Mouse (Mus musculus) midbrain, embryonic 13.5 days (tissue): ENCODE results near the gene Fam69a. TPM values are rescaled to one million over a fixed set of nuclear protein-coding genes. Genes with fewer than 3 reads are reported as not detected.

Experiments used
- ATAC-seq: fragments of 200-750 bp; cut with Nextera tagmentation; 2 replicates; pipeline ENCODE4 v1.8.0; 2017; ENCODE audit warnings: mild to moderate bottlenecking, moderate TSS enrichment, moderate library complexity
- H3K27ac ChIP-seq: fragments of 300-500 bp; sonication (generic); 2 replicates; pipeline ENCODE4 v1.5.1; 2015; ENCODE audit warnings: inconsistent platforms, mild to moderate bottlenecking, moderate library complexity
- H3K27me3 ChIP-seq: fragments of 300-500 bp; sonication (generic); 2 replicates; pipeline ENCODE4 v1.6.1; 2015; ENCODE audit warnings: mild to moderate bottlenecking, inconsistent platforms
- H3K36me3 ChIP-seq: fragments of 300-500 bp; sonication (generic); 2 replicates; pipeline ENCODE4 v1.6.1; 2015; ENCODE audit warnings: mild to moderate bottlenecking, inconsistent platforms
- H3K4me1 ChIP-seq: fragments of 300-500 bp; sonication (generic); replicated peaks from 2 replicates; pipeline ENCODE4 v1.6.1; 2015; ENCODE audit warnings: inconsistent platforms
- H3K4me2 ChIP-seq: fragments of 300-500 bp; sonication (generic); replicated peaks from 2 replicates; pipeline ENCODE4 v1.6.1; 2015; ENCODE audit warnings: moderate library complexity, mild to moderate bottlenecking, inconsistent platforms
- H3K4me3 ChIP-seq: fragments of 300-500 bp; sonication (generic); replicated peaks from 2 replicates; pipeline ENCODE4 v1.5.1; 2015; ENCODE audit warnings: mild to moderate bottlenecking, inconsistent platforms
- H3K9ac ChIP-seq: fragments of 300-500 bp; sonication (generic); replicated peaks from 2 replicates; pipeline ENCODE4 v1.6.1; 2015; ENCODE audit warnings: mild to moderate bottlenecking, inconsistent platforms
- H3K9me3 ChIP-seq: fragments of 300-500 bp; sonication (generic); 2 replicates; pipeline ENCODE4 v1.6.1; 2016; ENCODE audit warnings: mild to moderate bottlenecking, inconsistent platforms
- WGBS: fragments of 180-500 bp; shearing (Covaris S2); methylation state at CpG from one replicate; pipeline ENCODE4 v1.1.7; 2015; 5-methylcytosine and 5-hydroxymethylcytosine counted together
- polyA plus RNA-seq: library from polyadenylated mRNA; unstranded; fragments of >200 nt; fragmentation: Nextera tagmentation; extraction: Ambion mirVana; gene quantifications from 2 replicates; pipeline ENCODE4 v1.2.1, GENCODE M21; 2015

Gene Fam69a
- polyA plus RNA-seq, 1 experiment from 2014 or later: 36.0 TPM

DNA sequence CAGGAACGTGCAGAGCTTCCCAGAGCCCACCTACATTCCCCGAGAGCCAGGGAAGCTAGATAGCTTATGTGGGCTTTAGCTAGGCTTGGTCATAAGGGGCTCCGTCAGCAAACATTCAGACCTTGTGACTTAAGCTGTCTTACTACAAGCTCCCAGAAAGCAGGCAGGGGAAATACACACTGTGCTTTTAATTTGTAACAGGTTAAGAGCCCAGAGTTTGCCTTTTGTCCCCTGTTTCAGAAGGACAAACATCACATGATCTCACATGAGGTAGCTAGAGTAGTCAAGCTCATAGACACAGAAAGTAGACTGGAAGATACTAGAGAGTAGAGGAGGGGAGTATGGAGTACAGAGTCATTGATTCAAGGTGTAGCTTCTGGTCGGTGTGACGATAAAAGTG is 106.2 kb downstream of the Fam69a start:
- Histone ChIP-seq H3K27me3 (no peaks in the 10 kb centered on the region), H3K4me1 (no peaks in the 10 kb centered on the region), H3K4me2 (no peak overlapping the region), H3K4me3 (no peak overlapping the region), H3K27ac (no peak overlapping the region), H3K9ac (no peak overlapping the region), H3K9me3 (no peaks in the 10 kb centered on the region), H3K36me3 (no peaks in the 10 kb centered on the region)
- WGBS: 81% methylated on average over 5 of the region's 5 CpGs
- ATAC-seq: no peak

DNA sequence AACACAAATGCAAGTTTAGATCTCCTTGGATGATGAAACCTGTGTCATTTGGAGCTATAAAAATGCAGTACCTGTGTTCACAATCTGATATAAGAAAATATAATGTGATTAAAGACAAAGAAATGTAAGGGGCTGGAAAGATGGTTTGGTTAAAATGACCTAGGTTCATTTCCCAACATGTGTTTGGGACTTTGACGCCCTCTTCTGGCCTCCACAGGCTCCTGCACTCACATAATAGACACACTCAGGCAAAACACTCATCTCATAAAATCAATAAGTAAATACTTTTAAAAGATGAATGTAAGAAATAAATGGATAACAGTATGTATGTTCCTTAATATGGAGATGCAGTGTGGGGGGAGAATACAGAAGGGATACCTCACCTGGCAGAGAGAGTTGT is 109.8 kb downstream of the Fam69a start:
- Histone ChIP-seq H3K9ac (no peak overlapping the region), H3K9me3 (no peaks in the 10 kb centered on the region), H3K36me3 (no peaks in the 10 kb centered on the region), H3K27ac (no peak overlapping the region), H3K4me2 (no peak overlapping the region), H3K27me3 (no peaks in the 10 kb centered on the region), H3K4me3 (no peak overlapping the region), H3K4me1 (no peaks in the 10 kb centered on the region)
- ATAC-seq: no peak
- 90% methylated on average over 1 of the region's 1 CpGs for WGBS

DNA sequence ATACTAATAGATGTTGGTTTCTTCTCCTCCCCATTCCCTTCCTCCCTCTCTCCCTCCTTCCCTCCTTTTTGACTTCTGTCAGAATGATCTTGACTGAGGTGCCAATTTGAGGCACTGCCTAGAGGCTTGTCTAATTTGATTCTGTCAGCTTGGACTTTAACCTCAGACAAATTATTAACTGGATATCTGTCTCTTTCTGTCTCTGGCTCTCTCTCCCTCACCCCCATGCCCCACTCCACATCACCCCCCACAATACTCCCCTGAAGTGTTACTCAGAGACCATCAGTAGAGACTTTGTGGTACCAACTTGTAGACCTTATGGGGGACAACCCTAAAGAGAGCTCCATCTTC is 111.6 kb downstream of the Fam69a start:
- Histone ChIP-seq H3K4me1 (no peaks in the 10 kb centered on the region), H3K4me2 (no peak overlapping the region), H3K9ac (no peak overlapping the region), H3K27me3 (0 out of 2 replicates have a peak, but pooled peaks cover 3% of the 10 kb centered on the region), H3K27ac (no peak overlapping the region), H3K9me3 (no peaks in the 10 kb centered on the region), H3K36me3 (no peaks in the 10 kb centered on the region), H3K4me3 (no peak overlapping the region)
- no peak for ATAC-seq

DNA sequence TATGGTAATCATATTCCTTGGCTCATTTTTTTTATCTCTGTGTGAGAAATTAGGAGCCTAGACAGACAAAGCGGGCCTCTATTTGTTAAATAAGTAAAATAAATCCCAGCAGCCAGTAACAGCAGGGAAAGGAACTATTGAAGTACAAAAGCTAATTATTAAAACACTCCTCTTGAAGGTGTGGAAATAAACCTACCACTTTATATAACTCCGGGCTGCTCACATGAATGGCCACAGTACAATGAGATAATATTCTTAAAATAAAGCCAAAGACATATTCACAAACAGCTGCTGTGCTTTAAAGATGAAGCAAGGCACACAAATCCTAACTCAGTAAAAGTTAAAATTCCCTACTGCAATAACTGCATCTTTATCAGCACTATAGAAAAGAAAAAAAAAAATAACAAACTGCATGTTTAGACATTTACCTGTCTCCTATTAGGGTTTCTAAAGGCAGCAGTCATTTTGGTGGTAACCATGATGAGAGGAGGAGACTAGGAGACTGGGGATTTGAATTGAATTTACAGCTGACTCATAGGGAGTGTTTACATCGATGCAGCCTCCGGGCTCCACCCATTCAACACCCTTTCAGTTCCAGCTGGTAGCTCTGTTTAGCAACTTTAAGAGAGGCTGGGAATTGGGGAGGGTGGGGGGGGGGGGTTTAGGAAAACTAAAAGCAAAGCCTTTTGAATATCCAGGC is 112.2 kb downstream of the Fam69a start, which contains the start of gene Evi5:
Gene Evi5 (minus strand): TSS at position 547 of the 700 bp plus-strand sequence.
- Histone ChIP-seq H3K4me2 (no peak within 1 kb of the TSS), H3K27me3 (0 out of 2 replicates have a peak, but pooled peaks cover 4% of the 10 kb centered on the region), H3K4me1 (no peaks in the 10 kb centered on the region), H3K9ac (no peak within 1 kb of the TSS), H3K27ac (no peak within 1 kb of the TSS), H3K9me3 (no peaks in the 10 kb centered on the region), H3K36me3 (no peaks in the 10 kb centered on the region), H3K4me3 (no peak within 1 kb of the TSS)
- no peak for ATAC-seq
- WGBS: 56% methylated on average over 4 of the region's 4 CpGs

DNA sequence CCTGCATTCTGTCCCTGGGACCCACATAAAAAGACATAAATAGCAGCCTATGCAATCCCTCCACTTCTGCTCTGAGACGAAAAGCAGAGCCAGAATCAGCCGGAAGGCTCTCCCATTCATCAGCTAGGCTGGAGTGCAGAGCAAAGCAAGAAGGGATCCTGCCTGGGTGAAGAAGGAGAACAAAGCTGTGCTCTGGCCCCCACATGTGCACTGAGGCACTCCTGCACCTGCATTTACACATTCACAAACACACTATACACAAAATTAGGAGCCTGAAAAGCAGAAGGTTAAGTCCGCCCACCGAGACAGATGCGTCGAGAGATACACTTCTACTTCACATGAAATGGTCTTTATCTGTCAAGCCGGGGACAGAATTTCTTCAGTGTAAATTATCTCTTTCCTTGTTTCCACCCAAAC is 113.0 kb downstream of the Fam69a start:
- Histone ChIP-seq H3K36me3 (no peaks in the 10 kb centered on the region), H3K27ac (no peak overlapping the region), H3K27me3 (0 out of 2 replicates have a peak, but pooled peaks cover 4% of the 10 kb centered on the region), H3K4me2 (no peak overlapping the region), H3K4me3 (no peak overlapping the region), H3K4me1 (no peaks in the 10 kb centered on the region), H3K9ac (no peak overlapping the region), H3K9me3 (no peaks in the 10 kb centered on the region)
- ATAC-seq: no peak
- 67% methylated on average over 7 of the region's 7 CpGs for WGBS

DNA sequence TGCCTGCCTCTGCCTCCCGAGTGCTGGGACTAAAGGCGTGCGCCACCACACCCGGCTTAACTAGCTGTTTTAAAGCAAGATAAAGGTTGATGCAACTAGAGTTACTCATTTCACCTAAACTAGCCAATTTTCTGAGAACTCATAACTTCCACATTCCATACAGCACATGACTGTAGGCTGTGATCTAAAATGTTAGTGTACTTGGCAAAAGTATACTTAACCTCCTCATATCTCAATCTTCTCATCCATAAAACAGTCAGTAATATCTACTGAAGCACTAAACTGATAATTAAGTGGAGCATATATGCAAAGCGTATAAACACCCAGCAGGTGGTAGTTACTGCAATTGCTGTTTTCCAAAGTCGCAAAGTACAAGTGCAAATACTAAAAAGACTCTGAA is 113.6 kb downstream of the Fam69a start:
- ATAC-seq: no peak
- Histone ChIP-seq H3K9ac (no peak overlapping the region), H3K9me3 (no peaks in the 10 kb centered on the region), H3K4me1 (no peaks in the 10 kb centered on the region), H3K36me3 (no peaks in the 10 kb centered on the region), H3K27ac (no peak overlapping the region), H3K27me3 (0 out of 2 replicates have a peak, but pooled peaks cover 4% of the 10 kb centered on the region), H3K4me2 (no peak overlapping the region), H3K4me3 (no peak overlapping the region)
- 91% methylated on average over 6 of the region's 6 CpGs for WGBS

DNA sequence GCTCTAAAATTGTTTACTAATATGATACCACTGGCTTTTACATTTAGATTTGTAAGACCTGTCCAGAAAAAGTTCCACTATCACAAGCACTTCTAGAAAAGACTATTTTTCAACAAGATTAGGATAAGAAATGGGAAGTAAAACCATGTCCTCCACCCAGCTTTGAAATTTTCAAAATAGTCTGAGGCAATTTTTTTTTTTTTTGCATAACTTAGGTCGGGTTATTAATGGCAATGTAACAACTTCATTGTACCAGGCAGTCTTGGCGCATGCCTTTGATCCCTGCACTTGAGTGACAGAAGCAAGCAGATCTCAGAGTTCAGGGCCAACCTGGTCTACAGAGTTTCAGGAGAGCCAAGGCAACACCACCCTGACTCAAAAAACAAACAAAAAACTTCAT is 117.2 kb downstream of the Fam69a start:
- Histone ChIP-seq H3K9me3 (no peaks in the 10 kb centered on the region), H3K4me1 (peaks cover 8% of the 10 kb centered on the region; the same call in 1 of the 2 replicates), H3K27me3 (0 out of 2 replicates have a peak, but pooled peaks cover 4% of the 10 kb centered on the region), H3K4me3 (no peak overlapping the region), H3K36me3 (no peaks in the 10 kb centered on the region), H3K9ac (no peak overlapping the region), H3K27ac (no peak overlapping the region), H3K4me2 (no peak overlapping the region)
- 62% methylated on average over 2 of the region's 2 CpGs for WGBS
- no peak for ATAC-seq

DNA sequence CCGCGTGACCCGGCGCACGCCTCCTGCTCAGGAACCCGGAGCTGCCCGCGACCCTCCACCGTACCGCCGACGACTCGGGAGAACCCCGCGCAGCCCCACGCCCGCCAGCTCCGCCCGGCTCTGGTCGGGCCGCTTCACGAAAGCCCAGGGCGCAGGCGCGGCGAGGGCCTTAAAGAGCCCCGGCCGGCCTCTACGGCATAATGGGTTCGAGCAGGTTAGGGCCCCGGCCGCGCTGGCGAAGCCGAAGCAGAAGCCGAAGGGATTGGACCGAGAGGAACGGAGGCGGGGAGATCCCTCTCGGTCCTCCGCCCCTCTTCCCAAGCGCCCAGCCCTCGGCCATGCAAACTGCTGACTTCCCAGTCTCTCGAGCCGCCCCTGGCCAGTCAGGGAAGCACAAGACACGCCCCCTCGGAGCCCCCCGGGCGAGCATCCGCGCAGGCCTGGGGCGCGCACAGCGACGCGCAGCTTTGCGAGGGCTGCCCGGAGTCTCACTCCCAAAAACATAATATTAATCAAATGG is 117.9 kb downstream of the Fam69a start:
- WGBS: under 1% methylated on average over 55 of the region's 58 CpGs
- 0 out of 2 replicates have a peak, but pooled peaks cover 4% of the 10 kb centered on the region for H3K27me3 ChIP-seq
- peak; percentile 100 for ATAC-seq
- H3K9me3 ChIP-seq: no peaks in the 10 kb centered on the region
- H3K36me3 ChIP-seq: no peaks in the 10 kb centered on the region
- H3K4me2 ChIP-seq: peak overlapping the region; percentile 74
- H3K4me3 ChIP-seq: peak overlapping the region; percentile 83
- H3K4me1 ChIP-seq: peaks cover 8% of the 10 kb centered on the region; the same call in 1 of the 2 replicates
- H3K9ac ChIP-seq: peak overlapping the region; percentile 88
- peak overlapping the region; percentile 92 for H3K27ac ChIP-seq

DNA sequence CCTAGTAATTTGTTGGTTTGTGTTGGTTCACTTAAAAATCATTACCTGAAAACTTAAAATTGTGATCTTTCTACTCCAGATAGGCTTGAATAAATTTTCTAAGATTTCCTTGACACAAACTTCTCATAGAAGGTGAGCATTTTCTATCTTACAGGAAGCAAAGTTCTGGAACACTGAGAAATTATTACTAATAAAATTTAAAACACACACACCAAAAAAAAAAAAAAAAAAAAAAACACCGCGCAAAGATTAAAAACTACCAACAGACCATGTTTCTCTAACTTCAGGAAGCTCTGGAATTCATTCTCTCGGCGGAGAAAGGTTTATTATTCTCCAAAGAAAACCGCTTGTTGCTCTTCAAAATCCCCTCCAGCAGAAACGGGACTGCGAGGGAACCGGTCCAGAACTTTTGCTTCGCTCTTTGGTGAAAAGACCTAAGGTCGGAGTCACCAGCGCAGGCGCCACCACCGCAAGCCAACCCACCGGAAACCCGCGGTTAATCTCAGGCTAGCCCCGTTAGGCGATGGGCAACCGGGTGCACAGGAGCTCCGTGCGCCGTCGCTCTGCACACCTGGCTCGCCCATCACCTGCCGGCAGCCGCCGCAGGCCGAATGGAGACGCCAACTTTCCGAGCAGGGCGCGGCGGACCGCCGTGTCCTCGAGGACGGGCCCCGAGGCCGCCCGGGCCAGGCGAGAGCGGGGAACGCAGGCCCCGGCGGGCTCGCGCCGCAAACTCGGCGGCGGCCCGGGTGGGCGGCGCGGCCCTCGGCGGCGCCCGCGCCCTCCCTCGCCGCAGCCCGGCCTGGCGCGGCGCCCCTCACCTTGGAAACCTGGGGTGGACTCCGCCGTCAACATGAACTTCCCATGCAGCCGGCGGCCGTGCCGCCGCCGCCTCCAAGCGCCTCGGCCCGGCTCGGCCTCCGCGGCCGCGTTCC is 118.6 kb downstream of the Fam69a start:
- Histone ChIP-seq H3K9ac (peak overlapping the region; percentile 88), H3K27me3 (0 out of 2 replicates have a peak, but pooled peaks cover 4% of the 10 kb centered on the region), H3K4me3 (peak overlapping the region; percentile 83), H3K36me3 (no peaks in the 10 kb centered on the region), H3K4me2 (peak overlapping the region; percentile 74), H3K4me1 (peaks cover 8% of the 10 kb centered on the region; the same call in 1 of the 2 replicates), H3K9me3 (no peaks in the 10 kb centered on the region), H3K27ac (peak overlapping the region; percentile 92)
- WGBS: under 1% methylated on average over 69 of the region's 82 CpGs
- ATAC-seq: peak; percentile 83

DNA sequence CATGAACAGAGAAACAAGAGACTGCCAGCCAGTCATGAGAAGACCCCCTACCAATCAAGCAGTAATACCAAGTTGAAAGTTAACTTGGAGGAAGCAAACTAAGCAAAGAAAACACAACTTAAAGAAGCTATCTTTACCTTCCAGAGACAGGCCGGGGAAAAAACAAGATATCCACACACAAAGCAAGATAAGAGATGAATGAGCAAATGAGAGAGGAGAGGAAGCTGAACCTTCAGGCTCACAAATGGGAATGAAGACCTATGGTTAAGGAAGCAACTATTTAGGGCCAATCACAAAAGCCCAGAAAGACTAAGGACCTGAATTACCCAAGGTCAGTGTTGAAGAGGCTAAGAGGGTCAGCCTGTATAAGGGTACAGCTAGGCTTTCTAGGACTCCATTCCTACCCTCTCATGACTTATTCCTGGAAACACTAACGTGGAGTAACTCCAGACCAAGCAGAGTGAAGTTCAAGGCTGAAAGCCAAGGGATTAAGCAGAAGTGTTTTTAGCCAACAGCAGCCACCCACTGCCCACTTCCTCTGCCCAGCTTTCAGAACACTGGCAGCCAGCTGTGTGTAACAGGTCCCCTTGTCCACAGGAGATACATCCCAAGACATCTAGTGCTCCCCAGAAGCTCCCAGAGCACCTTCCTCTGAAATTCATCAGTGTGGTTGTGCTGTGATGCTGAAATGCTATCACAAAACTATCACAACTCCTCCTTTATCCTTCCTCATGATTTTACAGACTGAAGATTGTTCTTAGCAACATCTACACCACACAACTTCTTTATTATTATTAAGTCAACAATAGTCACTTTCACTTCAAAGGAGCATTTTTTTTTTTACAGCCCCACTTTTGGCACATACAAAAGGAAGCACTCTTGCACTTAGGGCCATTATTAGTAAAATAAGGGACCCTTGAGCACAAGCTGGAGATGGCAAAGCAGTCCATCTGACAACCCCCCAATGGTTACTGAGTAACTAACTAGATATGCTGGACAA is 120.5 kb downstream of the Fam69a start:
- H3K9me3 ChIP-seq: no peaks in the 10 kb centered on the region
- no peak overlapping the region for H3K4me2 ChIP-seq
- no peaks in the 10 kb centered on the region for H3K36me3 ChIP-seq
- H3K27me3 ChIP-seq: 0 out of 2 replicates have a peak, but pooled peaks cover 4% of the 10 kb centered on the region
- ATAC-seq: no peak
- no peak overlapping the region for H3K27ac ChIP-seq
- no peak overlapping the region for H3K9ac ChIP-seq
- 82% methylated on average over 2 of the region's 2 CpGs for WGBS
- H3K4me3 ChIP-seq: no peak overlapping the region
- peaks cover 8% of the 10 kb centered on the region; the same call in 1 of the 2 replicates for H3K4me1 ChIP-seq

DNA sequence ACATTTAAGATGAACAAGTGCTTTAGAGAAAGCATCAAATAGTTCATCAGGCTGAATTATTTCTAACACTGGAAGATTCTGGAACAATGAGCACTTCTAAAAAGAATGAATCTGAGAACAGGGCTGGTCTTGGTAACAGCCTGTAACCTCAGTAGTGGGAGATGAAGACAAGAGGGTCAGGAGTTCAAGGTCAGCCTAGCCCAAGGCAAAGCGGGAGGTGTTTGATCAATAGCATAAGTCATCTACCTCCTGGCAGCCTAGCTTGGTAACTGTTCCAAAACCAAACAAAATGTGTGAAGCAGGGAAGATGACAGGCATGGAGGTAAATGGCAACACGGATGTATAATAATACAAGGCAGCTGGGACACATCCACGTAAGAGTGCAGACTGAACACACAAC is 122.9 kb downstream of the Fam69a start:
- Histone ChIP-seq H3K4me2 (no peak overlapping the region), H3K9me3 (no peaks in the 10 kb centered on the region), H3K36me3 (no peaks in the 10 kb centered on the region), H3K4me3 (no peak overlapping the region), H3K27ac (no peak overlapping the region), H3K9ac (no peak overlapping the region), H3K4me1 (peaks cover 8% of the 10 kb centered on the region; the same call in 1 of the 2 replicates), H3K27me3 (no peaks in the 10 kb centered on the region)
- 87% methylated on average over 3 of the region's 3 CpGs for WGBS
- ATAC-seq: no peak
